Mouse (Mus musculus) thymus, postnatal 25 days (tissue): ENCODE results near the gene Cdh11.
"Not testable (repeated sequence)": the region's sequence is repeated elsewhere in the genome, so short reads cannot be mapped to it uniquely, and the experiment has no call there.

Experiments
- DNase-seq: peaks from one replicate; pipeline ENCODE4 v3.0.0; 2022

Cdh11 gene

DNA sequence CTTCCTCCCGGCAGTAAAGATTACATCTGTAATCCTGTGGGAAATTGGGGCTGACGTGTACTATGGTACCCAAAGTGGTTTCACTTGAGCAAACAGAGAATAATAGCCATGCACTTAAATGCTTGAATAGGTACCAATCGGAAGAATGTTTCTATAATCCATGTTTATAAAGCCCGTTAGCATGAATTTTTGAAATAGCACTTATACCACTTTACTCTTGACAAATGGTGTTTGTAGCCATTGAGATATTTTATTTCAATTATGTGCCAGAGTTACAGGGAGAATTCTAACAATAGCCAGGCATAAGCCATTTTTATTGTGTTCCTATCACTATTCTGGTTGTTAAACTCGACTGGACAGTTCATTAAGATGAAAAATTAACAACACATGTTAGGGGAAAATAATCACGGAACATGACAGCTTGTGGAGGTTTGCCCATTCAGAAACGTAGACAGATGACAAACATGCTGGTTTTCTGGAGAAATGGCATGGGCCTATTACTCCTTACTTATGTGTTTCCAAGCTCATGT, 80.0 kb downstream of the Cdh11 start:
- DNase-seq: no peak

DNA sequence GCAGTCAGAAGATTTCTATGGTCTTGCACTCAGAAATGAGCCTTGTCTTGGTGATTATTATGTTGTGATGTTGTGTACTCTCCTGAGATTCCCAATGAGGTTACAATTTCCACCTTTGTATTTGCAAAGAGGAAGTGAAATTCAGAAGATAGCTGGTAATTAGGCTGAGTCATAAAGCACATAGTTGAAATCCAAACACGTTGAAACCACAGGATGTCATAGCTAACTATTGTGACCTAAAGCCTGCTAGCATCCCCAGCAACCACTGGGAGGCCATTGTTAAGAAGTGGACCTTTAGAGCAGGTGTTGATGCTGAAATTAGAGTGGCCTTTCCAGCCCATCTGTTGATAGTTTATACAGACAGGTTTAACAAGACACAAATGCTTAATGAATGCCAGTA, 85.2 kb downstream of the Cdh11 start:
- DNase-seq: no peak

DNA sequence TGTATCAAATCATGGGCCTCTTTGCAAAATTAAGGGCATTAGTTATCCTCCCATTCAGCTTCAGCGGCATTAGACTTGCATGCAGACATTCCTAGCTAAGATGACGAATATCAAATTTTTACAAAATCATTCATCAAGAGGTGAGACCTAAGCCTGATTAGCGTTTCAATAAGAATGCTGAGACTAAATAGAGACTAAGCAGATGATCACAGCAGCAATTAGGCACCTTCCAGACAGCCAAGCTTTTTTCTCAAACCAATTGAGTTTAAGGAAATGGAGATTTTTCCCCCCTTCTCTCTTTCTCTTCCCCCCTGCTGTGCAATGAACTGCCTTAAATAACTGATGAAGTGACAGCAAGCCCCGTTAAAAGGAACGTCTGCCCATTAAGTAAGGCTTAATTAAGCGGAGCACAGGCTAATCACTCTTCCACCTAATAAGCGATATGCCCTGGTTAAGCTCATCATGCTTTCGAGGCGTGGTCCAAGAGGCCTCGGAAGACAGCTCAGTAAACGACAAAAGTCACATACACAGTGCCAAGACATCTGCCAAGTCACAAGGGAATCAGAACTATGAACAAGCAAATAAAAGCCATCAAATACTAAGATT, 87.1 kb downstream of the Cdh11 start:
- DNase-seq: no peak

DNA sequence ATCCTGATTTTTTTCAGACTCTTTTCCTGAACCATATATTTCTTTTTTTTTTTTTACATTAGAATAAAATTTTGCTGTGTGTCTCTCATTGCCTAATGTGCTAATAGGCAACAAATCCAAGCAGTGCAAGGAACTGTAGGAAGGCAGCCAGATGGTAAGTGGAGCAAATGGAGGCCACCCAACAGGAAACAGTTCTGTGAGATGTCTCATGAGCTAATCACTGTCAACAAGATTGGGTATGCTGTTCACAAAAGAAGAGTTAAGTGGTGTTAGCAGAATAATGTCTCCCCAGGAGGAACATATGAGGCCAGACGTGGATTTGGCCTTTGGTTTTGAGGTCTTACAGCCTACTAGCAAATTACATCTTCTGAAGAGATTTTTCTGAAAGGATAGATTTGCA, 92.0 kb downstream of the Cdh11 start:
- DNase-seq: no peak

DNA sequence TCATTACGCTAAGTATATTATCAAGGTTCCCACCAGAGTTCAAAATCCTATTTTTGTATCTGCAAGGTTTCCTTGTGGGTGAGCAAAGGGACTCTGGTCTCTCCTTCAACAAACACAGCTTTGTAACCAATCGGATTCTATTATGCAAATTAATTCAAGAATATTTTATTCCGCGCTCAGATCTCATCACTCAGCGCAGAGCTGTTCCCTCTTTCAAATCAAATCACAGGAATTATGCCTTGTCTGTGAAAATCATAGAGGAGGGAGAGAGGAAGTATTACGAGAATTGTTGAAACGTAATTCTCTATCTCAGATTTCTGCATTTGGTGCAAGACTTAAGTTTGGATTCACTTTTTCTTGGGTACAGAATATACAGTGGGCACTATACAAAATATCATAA, 100.0 kb downstream of the Cdh11 start:
- DNase-seq: not testable (repeated sequence)

DNA sequence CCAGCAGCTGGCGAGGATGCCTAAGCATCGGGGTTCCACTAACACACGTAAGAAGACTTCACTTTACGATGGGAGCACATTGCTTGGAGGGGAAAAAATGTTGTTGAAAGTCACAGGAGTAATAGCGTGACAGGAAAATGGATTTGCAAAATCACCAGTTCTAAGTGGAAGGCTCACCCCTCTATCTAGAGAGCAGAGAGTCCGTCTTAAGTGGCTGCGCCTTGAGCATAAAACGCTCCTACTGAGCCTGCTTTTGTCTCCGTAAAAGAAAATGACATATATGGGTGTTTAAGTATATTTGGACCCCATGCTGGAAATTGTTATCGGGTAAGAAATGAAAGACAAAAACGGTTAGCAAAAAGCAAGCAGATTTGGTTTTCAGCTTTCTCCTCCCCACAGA, 100.4 kb downstream of the Cdh11 start:
- DNase-seq: no peak

DNA sequence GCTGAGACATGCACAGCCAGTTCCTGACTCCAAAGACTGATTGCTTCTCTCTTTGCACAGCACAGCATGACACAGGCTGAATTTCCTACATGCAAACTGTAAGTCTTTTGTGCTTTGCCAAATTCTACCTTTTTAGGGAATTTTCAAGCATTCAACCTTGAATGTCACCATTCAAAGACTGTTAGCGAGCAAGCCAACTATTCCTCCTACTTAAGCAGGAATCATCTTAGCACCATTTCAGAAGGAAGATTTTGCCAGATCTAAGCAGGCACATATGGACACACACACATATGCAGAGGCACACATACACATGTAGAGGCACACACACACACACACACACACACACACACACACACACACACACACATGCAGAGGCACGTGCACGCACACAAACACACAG, 108.3 kb downstream of the Cdh11 start:
- no peak for DNase-seq

DNA sequence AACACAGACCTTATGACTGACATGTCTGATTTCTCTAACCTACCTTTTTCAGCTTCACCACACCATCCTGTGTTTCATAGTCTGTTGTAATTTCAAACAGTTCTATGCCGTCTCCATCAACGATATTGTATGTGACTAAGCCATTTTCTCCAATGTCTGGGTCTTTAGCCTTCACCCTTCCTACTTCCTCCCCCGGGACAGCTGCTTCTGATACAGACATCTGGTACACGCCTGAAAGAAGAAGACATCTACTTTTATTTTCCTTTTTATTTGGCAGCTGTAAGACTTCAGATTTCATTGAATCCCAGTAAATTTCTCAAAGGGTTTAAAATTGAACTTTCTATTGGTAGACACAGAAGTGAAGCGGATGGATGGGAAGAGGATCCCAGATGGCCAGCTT, 120.9 kb downstream of the Cdh11 start:
- not testable (repeated sequence) for DNase-seq

DNA sequence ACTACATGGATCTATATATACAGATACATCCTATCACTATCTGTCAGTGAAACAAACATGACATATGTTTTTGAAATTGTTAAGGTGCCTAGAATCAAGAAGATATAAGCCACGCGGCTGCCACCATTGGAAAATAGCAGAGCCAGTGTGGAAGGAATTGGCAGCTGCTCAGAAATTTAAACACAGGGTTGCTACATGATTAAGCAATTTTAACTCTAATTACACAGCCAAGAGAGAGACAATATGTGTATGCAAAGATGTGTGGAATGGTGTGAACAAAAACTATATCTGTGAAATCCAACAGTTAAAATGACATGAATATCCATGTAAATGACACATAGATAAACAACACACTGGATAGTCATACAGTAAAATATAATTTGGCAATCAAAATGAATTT, 128.9 kb downstream of the Cdh11 start:
- no peak for DNase-seq

DNA sequence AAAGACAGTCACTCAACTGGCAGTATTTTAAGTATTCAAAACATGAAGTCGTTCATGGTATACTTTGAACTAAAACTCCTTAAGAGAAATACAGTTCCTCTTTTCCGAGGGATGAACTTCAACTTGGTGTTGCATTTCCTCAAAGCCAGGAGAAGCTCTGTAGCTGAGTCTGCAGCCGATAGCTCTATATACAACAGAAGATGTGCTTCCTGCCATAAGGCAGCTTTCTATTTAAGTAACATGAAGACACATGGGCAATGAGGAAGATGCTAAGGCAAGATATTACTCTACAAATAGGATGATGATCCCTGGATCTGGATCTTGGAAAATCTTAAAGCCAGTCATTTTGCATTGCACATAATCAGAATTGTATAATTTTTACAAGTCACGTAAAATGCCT, 133.5 kb downstream of the Cdh11 start:
- DNase-seq: no peak

DNA sequence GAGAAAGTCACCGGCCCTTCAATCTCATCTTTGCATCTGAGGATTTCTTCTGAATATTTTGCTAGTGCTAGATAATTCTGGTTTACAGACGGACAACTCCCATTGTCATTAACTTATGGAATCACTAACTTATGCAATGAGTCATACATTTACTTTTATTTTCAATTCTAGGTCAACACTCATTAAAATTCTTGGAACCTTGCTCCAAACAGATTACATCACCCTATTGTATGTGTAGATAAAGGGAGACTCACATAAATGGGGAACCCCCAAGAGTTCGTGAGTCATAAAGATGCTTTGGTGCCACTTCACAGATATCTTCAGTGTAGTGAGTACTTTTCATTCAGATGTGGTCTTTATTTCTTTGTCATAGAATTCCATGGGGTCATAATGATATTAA, 158.3 kb downstream of the Cdh11 start:
- no peak for DNase-seq

DNA sequence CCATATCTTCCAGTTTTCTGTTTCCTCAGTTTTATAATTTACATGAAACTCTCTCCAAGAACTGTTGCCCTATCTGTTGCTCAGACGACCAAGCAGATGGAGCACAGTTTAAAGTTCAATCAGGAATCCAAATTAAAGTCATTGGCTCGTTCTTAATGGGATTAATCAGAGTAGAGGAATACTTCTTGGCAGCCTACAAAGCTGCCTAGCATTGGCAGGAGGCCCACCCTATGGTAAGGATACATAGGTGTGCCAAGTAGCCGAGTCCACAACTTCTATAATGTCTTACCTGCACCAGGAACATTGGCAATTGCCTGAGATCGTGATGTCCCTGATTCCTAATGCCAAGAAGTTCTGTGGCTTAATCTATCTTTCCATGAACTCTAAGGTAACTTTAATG, 173.3 kb downstream of the Cdh11 start:
- no peak for DNase-seq

DNA sequence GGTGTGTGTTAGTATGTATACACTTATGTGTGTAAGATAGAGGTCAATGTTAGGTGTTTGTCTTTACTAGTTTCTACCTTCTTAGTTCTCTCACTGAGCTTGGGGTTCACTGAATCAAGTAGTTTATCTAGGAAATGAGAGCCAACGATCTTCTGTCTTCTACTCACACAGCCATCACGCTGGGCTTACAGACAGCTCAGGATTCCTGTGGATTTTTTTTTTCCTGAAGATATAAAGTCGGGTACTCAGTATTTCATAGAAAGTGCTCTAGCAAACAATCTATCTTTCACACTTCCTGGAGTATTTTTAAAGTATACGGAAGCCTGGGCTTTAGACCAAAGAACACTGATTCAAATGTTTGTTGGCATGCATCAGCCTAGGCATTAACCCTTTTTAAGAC, 184.1 kb downstream of the Cdh11 start:
- DNase-seq: no peak

DNA sequence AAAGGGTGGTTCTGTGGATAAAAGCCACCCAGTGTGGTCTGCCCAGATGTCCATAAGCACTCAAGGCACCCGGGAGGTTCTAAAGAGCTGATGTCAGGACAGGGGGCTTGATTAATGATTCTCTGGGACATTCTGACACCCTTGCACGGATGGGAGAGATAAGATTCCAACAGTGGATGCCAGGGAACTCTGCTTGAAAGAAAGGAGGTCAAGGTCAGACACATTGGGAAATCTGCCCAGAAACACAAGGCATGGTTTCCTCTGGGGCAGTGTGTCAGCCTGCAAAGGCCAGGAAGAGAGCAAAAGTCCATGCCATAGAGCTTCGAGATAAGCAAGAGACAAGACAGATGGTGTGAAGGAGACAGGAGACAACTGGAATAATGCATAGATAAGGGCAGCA, 188.9 kb downstream of the Cdh11 start:
- DNase-seq: no peak

DNA sequence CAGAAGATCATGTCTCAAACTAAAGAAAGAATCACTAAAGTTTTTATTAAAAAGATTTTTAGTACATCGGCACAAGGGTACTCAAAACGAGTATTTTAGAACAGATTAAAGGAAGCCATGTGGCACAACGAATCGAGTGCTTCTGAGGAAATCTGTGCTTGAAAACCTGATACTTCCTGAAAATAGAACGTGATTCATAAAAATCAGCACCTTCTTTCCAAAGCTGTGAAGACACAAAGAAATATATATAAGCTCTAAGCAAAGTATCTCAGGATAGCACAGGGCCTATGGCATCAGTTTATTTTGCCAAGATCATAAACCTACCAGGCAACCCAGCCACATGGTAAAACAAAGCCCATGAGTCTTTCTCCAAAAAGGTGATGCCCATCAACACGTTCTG, 191.5 kb downstream of the Cdh11 start:
- DNase-seq: no peak
